In the genomic region with DNA sequence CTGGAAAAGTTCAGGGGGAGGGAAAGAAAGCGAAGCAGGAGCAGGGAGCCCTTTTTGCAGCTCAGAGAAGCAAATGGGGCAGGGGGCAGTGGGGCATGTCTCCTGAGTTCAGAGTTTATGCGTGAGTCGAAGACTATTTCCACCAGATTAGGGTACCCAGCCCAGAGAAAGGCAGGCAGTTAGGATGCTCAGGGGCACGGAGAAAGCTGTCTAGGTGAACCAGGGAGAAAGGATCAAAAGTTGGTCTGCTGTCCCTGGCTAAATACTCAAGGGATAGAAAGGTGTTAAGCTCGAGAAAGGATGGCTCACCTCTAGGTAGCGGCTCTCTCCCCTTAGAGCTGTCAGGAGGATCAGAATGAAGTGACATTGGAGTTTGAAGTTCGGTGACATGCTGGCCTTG, we compare ENCODE assay signal across 12 mouse cellular contexts. TPM values are rescaled to one million over a fixed set of nuclear protein-coding genes. Genes with fewer than 3 reads are reported as not detected.
DNase-seq lines count a peak whose midpoint lies in the region; ATAC-seq and TF ChIP-seq lines count a peak whose summit lies in the region.
"Had no signal": no experiment of that assay in that cellular context is flagged by ENCODE, and none has a peak within 500 bp of the region (broad histone marks: within the 10 kb centered on the region; RNA-seq: fewer than 3 reads in every experiment).

No protein-coding gene starts in this region.

- peaks cover 46% of the 10 kb centered on the region for H3K27me3 ChIP-seq in heart, embryonic 15.5 days
- H3K27me3 ChIP-seq in heart, adult 2 months (ENCODE audit: control insufficient read depth, insufficient read depth, low read length) = peaks cover 3% of the 10 kb centered on the region; the same call in 1 of the 2 replicates
- H3K27me3 ChIP-seq in embryonic facial prominence, embryonic 14.5 days (replicated peaks; ENCODE audit: control insufficient read depth, insufficient read depth, low read length) = peaks cover 45% of the 10 kb centered on the region
- H3K27me3 ChIP-seq in intestine, embryonic 15.5 days (replicated peaks) = peaks cover 25% of the 10 kb centered on the region
- peaks cover 37% of the 10 kb centered on the region for H3K27me3 ChIP-seq in neural tube, embryonic 12.5 days (replicated peaks)

- intact Hi-C loops in heart, adult 2 months (cut with DNase I) = no loop called here

- H3K79me2 ChIP-seq in heart, adult 2 months (replicated peaks; ENCODE audit: control insufficient read depth, insufficient read depth, low read length) = no peaks in the 10 kb centered on the region

- no peaks in the 10 kb centered on the region for H3K36me3 ChIP-seq in heart, embryonic 15.5 days
- no peaks in the 10 kb centered on the region for H3K36me3 ChIP-seq in heart, adult 2 months (ENCODE audit: control insufficient read depth, insufficient read depth, low read length)
- H3K36me3 ChIP-seq in embryonic facial prominence, embryonic 14.5 days (ENCODE audit: control insufficient read depth, insufficient read depth, low read length) = no peaks in the 10 kb centered on the region
- H3K36me3 ChIP-seq in intestine, embryonic 15.5 days = no peaks in the 10 kb centered on the region
- no peaks in the 10 kb centered on the region for H3K36me3 ChIP-seq in neural tube, embryonic 12.5 days

- H3K4me2 ChIP-seq in heart, embryonic 15.5 days = peak overlapping the region; percentile 89
- peak overlapping the region; percentile 89 for H3K4me2 ChIP-seq in embryonic facial prominence, embryonic 14.5 days (ENCODE audit: low read depth, low read length)
- peak overlapping the region; percentile 93 for H3K4me2 ChIP-seq in intestine, embryonic 15.5 days (replicated peaks)
- H3K4me2 ChIP-seq in neural tube, embryonic 12.5 days (replicated peaks) = peak overlapping the region; percentile 88

- DNase-seq in heart, adult 2 months = no peak
- DNase-seq in embryonic facial prominence, embryonic 14.5 days (ENCODE audit: low spot score) = no peak
- no peak for DNase-seq in gastrocnemius, adult 18-20 months (ENCODE audit: low spot score)
- no peak for DNase-seq in layer of hippocampus, adult 8-10 months (ENCODE audit: low spot score in 2 of 2)
- DNase-seq in lung, postnatal 10 days = no peak
- DNase-seq: layer of hippocampus, postnatal 36 days had no signal

- H3K27ac ChIP-seq in heart, embryonic 15.5 days = no peak overlapping the region
- no peak overlapping the region for H3K27ac ChIP-seq in heart, adult 2 months
- H3K27ac ChIP-seq in embryonic facial prominence, embryonic 14.5 days (replicated peaks; ENCODE audit: low read depth, low read length) = no peak overlapping the region
- no peak overlapping the region for H3K27ac ChIP-seq in intestine, embryonic 15.5 days
- no peak overlapping the region for H3K27ac ChIP-seq in neural tube, embryonic 12.5 days

- no peak overlapping the region for H3K9ac ChIP-seq in heart, embryonic 15.5 days
- no peak overlapping the region for H3K9ac ChIP-seq in heart, adult 2 months (ENCODE audit: low read depth, low read length)
- peak overlapping the region; percentile 54 for H3K9ac ChIP-seq in embryonic facial prominence, embryonic 14.5 days (ENCODE audit: low read depth, low read length)
- H3K9ac ChIP-seq in intestine, embryonic 15.5 days = no peak overlapping the region
- 0 out of 2 replicates have a peak overlapping the region, but pooled peaks have one; percentile 52 for H3K9ac ChIP-seq in neural tube, embryonic 12.5 days

- H3K9me3 ChIP-seq in heart, embryonic 15.5 days (replicated peaks) = no peaks in the 10 kb centered on the region
- H3K9me3 ChIP-seq in embryonic facial prominence, embryonic 14.5 days (ENCODE audit: control insufficient read depth, low read length) = no peaks in the 10 kb centered on the region
- no peaks in the 10 kb centered on the region for H3K9me3 ChIP-seq in intestine, embryonic 15.5 days
- H3K9me3 ChIP-seq in neural tube, embryonic 12.5 days = no peaks in the 10 kb centered on the region

- whole genome bisulfite sequencing in heart, embryonic 15.5 days = 16% methylated on average over 7 of the region's 7 CpGs
- WGBS in heart, adult 2 months = 36% methylated on average over 7 of the region's 7 CpGs
- 9% methylated on average over 7 of the region's 7 CpGs for WGBS in embryonic facial prominence, embryonic 14.5 days
- WGBS in intestine, embryonic 15.5 days = 24% methylated on average over 7 of the region's 7 CpGs
- 11% methylated on average over 7 of the region's 7 CpGs for WGBS in neural tube, embryonic 12.5 days

- no peak for TF ChIP-seq CTCF in heart, adult 2 months (IDR thresholded peaks at IDR 0.05)

- peak overlapping the region; percentile 50 for H3K4me3 ChIP-seq in heart, embryonic 15.5 days
- H3K4me3 ChIP-seq in heart, adult 2 months = no peak overlapping the region
- H3K4me3 ChIP-seq in embryonic facial prominence, embryonic 14.5 days (ENCODE audit: low read depth, low read length) = peak overlapping the region; percentile 43
- peak overlapping the region; percentile 40; the same call in 1 of the 2 replicates for H3K4me3 ChIP-seq in intestine, embryonic 15.5 days (replicated peaks)
- peak overlapping the region; percentile 42 for H3K4me3 ChIP-seq in neural tube, embryonic 12.5 days

- TF ChIP-seq EP300 in heart, adult 2 months (IDR thresholded peaks at IDR 0.05; ENCODE audit: insufficient read depth, low read depth, low read length) = no peak

- no peak for ATAC-seq in heart, embryonic 15.5 days (replicated peaks; ENCODE audit: insufficient number of reproducible peaks, insufficient read depth, low FRiP score, low read depth)
- ATAC-seq in embryonic facial prominence, embryonic 14.5 days (ENCODE audit: low read depth) = no peak
- no peak for ATAC-seq in intestine, embryonic 15.5 days
- ATAC-seq in neural tube, embryonic 12.5 days (ENCODE audit: low FRiP score, low read depth) = no peak

- H3K4me1 ChIP-seq in heart, embryonic 15.5 days (replicated peaks) = peaks cover 12% of the 10 kb centered on the region
- H3K4me1 ChIP-seq in heart, adult 2 months (ENCODE audit: control insufficient read depth, insufficient read depth, low read length) = no peaks in the 10 kb centered on the region
- H3K4me1 ChIP-seq in embryonic facial prominence, embryonic 14.5 days (ENCODE audit: control insufficient read depth, insufficient read depth, low read length) = peaks cover 12% of the 10 kb centered on the region
- H3K4me1 ChIP-seq in intestine, embryonic 15.5 days (replicated peaks) = peaks cover 8% of the 10 kb centered on the region
- H3K4me1 ChIP-seq in neural tube, embryonic 12.5 days = peaks cover 16% of the 10 kb centered on the region

- no peak for TF ChIP-seq POLR2A in heart, adult 2 months (IDR thresholded peaks at IDR 0.05; ENCODE audit: insufficient read depth, low read depth, low read length)

RNA-seq across cellular contexts. Expression of a gene that starts 0.4 kb away (rescaled TPM):
- polyA plus RNA-seq in heart, embryonic 15.5 days (2015; fragmentation: Nextera tagmentation; extraction: Ambion mirVana) = 0.11 and 0.42 TPM in 2 replicates
- total RNA-seq in heart, adult 2 months (2021) = not detected
- polyA plus RNA-seq in heart, adult 2 months (2012; rRNA removed) = not detected in 2 replicates
- 0.16 and 0.64 TPM in 2 replicates for polyA plus RNA-seq in embryonic facial prominence, embryonic 14.5 days (2014; fragmentation: Nextera tagmentation; extraction: Ambion mirVana)
- 0.15 and 0.24 TPM in 2 replicates for polyA plus RNA-seq in intestine, embryonic 15.5 days (2015; fragmentation: Nextera tagmentation; extraction: Ambion mirVana)
- 2.9 and 4.4 TPM in 2 replicates for polyA plus RNA-seq in neural tube, embryonic 12.5 days (2016; fragmentation: Nextera tagmentation; extraction: Ambion mirVana)
- total RNA-seq in gastrocnemius, adult 18-20 months (2021) = not detected
- total RNA-seq in layer of hippocampus, adult 8-10 months (2022) = 10 to 100 TPM; 21.5 to 31.6 (median 22.9) TPM
- total RNA-seq: gastrocnemius, postnatal 4 days; megakaryocyte, adult 5-6 weeks had no signal
- polyA plus RNA-seq: small intestine, adult 2 months had no signal

RNA-seq across cellular contexts. Expression of a gene that starts 34.2 kb away (rescaled TPM):
- polyA plus RNA-seq in heart, embryonic 15.5 days (2015; fragmentation: Nextera tagmentation; extraction: Ambion mirVana) = not detected in 2 replicates
- not detected for total RNA-seq in heart, adult 2 months (2021)
- not detected in 2 replicates for polyA plus RNA-seq in heart, adult 2 months (2012; rRNA removed)
- polyA plus RNA-seq in embryonic facial prominence, embryonic 14.5 days (2014; fragmentation: Nextera tagmentation; extraction: Ambion mirVana) = 1.5 and 2.9 TPM in 2 replicates
- 0.43 and 0.51 TPM in 2 replicates for polyA plus RNA-seq in intestine, embryonic 15.5 days (2015; fragmentation: Nextera tagmentation; extraction: Ambion mirVana)
- polyA plus RNA-seq in neural tube, embryonic 12.5 days (2016; fragmentation: Nextera tagmentation; extraction: Ambion mirVana) = not detected in 2 replicates
- under 1 TPM in 1 of 2 experiments, not detected in 1; 0.69 TPM for total RNA-seq in gastrocnemius, adult 18-20 months (2021)
- total RNA-seq in layer of hippocampus, adult 8-10 months (2022) = not detected
- total RNA-seq: layer of hippocampus, postnatal 36 days; megakaryocyte, adult 5-6 weeks had no signal
- polyA plus RNA-seq: small intestine, adult 2 months had no signal

Comparison
In these comparisons a context has a peak if more than half of its experiments do, and no peak if none do; other contexts are left out.
1. H3K9ac ChIP-seq: peak in embryonic facial prominence, embryonic 14.5 days (single experiment) and neural tube, embryonic 12.5 days (single experiment); none in heart, embryonic 15.5 days (single experiment), heart, adult 2 months (single experiment) and intestine, embryonic 15.5 days (single experiment).
2. Peak in every context shown above with its lines, with median percentiles within 50 percentile points of each other: H3K4me2 ChIP-seq.